Mouse (Mus musculus) spleen, postnatal 4 days (tissue): ENCODE measurements around the gene Meltf.

Source experiments
- DNase-seq, 2 experiments: peaks; one replicate each; pipeline ENCODE4 v3.0.0; 2022; ENCODE audit warnings: low spot score in 2 of 2

The Meltf gene

GRCm38 (mm10) chr16:31893396-31894141, 15.0 kb downstream of the Meltf start:
- no peak for DNase-seq

GRCm38 (mm10) chr16:31896971-31897774, 18.6 kb downstream of the Meltf start:
- DNase-seq = no peak

GRCm38 (mm10) chr16:31898546-31899326, 20.1 kb downstream of the Meltf start:
- DNase-seq = no peak

GRCm38 (mm10) chr16:31901886-31902285, 23.3 kb downstream of the Meltf start:
- no peak for DNase-seq

- DNase-seq = no peak
Observed at GRCm38 (mm10) chr16:31903239-31903638, 24.6 kb downstream of the Meltf start.

- no peak for DNase-seq
Observed at GRCm38 (mm10) chr16:31905331-31905730, 26.7 kb downstream of the Meltf start.

GRCm38 (mm10) chr16:31905891-31906825, 27.5 kb downstream of the Meltf start:
- DNase-seq = no peak

GRCm38 (mm10) chr16:31906896-31907295, 28.3 kb downstream of the Meltf start:
- DNase-seq = no peak

GRCm38 (mm10) chr16:31908959-31909358, 30.3 kb downstream of the Meltf start:
- DNase-seq = no peak

- no peak for DNase-seq
Observed at GRCm38 (mm10) chr16:31910281-31910847, 31.8 kb downstream of the Meltf start.

- no peak for DNase-seq
Observed at GRCm38 (mm10) chr16:31917776-31918175, 39.2 kb downstream of the Meltf start.

GRCm38 (mm10) chr16:31918248-31918724, 39.7 kb downstream of the Meltf start:
- peak; percentile 51 to 81 for DNase-seq

- no peak for DNase-seq
Observed at GRCm38 (mm10) chr16:31924368-31924767, 45.8 kb downstream of the Meltf start.

GRCm38 (mm10) chr16:31926091-31926490, 47.5 kb downstream of the Meltf start:
- no peak for DNase-seq

- DNase-seq = no peak
Observed at GRCm38 (mm10) chr16:31926547-31927182, 48.1 kb downstream of the Meltf start.

- DNase-seq = no peak
Observed at GRCm38 (mm10) chr16:31927412-31927811, 48.8 kb downstream of the Meltf start.

- DNase-seq = no peak
Observed at GRCm38 (mm10) chr16:31931330-31931729, 52.7 kb downstream of the Meltf start.

GRCm38 (mm10) chr16:31932255-31932654, 53.6 kb downstream of the Meltf start:
- DNase-seq = no peak

GRCm38 (mm10) chr16:31932840-31933697, 54.5 kb downstream of the Meltf start:
- peak; percentile 67 to 85 for DNase-seq
